Mouse (Mus musculus) neutrophil, adult 5-6 weeks (primary cell): ENCODE data around the gene S100a13. TPM values are rescaled to one million over a fixed set of nuclear protein-coding genes. Genes with fewer than 3 reads are reported as not detected.
A peak's percentile ranks its signal among the peaks of the same experiment; 100 is the strongest.

Experiments used
- ATAC-seq: fragments of 151-379, 151-347 bp; 2 replicates; pipeline ENCODE4 v1.8.0; 2017; ENCODE audit warnings: mild to moderate bottlenecking, moderate TSS enrichment; ENCODE audit not compliant: insufficient number of reproducible peaks, poor library complexity, low FRiP score, severe bottlenecking; ENCODE audit errors: extremely low read depth
- total RNA-seq: library from RNA; stranded (forward); fragments of 200-1000 nt; gene quantifications from 2 replicates; pipeline ENCODE4 v1.2.3, GENCODE M21; 2017

S100a13 gene
- total RNA-seq, 1 experiment from 2014 or later = 35.1 TPM

GRCm38 (mm10) chr3:90503444-90503843 is 10.8 kb upstream of the S100a13 start:
- ATAC-seq = no peak

- ATAC-seq = no peak
Observed at GRCm38 (mm10) chr3:90505216-90505615, 9.0 kb upstream of the S100a13 start.

DNA sequence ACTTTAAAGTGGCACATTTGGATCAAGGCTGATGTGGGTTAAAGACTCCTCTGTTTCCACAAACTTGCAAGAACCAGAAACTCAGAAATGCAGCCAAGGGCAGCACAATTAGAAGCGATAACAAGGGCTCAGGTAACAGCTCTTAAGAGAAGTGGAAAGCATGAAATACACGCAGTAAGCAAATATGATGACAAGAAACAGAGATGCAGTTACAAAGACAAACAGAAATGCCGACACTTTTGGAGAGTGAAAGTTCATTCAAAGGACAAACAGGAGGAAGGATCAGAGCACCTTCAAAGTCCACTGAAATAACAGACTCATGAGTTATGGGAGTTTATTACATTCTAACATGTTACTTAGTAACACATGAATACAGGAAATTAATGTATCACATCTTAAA is 7.9 kb upstream of the S100a13 start:
- no peak for ATAC-seq

GRCm38 (mm10) chr3:90508287-90508949 is 5.8 kb upstream of the S100a13 start:
- no peak for ATAC-seq

GRCm38 (mm10) chr3:90508950-90509746 is 5.1 kb upstream of the S100a13 start, which contains the start of gene Chtop:
Chtop (minus strand) TSS chr3:90509498.
- ATAC-seq = peak; percentile 96

DNA sequence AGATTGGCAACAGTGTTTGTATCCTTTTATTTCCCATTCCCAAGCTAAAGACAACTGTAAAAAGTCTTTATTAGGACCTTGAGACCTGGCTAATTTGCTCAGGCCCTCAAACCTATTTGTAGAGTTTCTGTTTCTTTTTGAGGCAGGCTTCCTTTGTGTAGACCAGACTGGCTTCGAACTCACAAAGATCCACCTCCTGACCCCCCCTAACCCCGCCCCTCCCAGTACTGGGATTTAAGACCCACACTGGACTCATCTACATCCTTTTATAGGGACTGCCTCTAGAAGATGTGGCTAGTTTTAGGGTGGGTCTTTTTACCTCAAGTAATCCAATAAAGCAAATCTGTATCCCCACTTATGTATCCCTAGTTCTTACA is 4.5 kb upstream of the S100a13 start:
- ATAC-seq = no peak

- ATAC-seq = no peak
Observed at GRCm38 (mm10) chr3:90512276-90512675, 2.0 kb upstream of the S100a13 start.

GRCm38 (mm10) chr3:90512948-90513642 is 1.1 kb upstream of the S100a13 start:
- ATAC-seq = no peak

- peak; percentile 62 for ATAC-seq
Observed at GRCm38 (mm10) chr3:90514691-90515090, 456 bp downstream of the S100a13 start.

GRCm38 (mm10) chr3:90515242-90515641 is 1.0 kb downstream of the S100a13 start:
- ATAC-seq = no peak

GRCm38 (mm10) chr3:90515789-90516188 is 1.6 kb downstream of the S100a13 start:
- no peak for ATAC-seq

DNA sequence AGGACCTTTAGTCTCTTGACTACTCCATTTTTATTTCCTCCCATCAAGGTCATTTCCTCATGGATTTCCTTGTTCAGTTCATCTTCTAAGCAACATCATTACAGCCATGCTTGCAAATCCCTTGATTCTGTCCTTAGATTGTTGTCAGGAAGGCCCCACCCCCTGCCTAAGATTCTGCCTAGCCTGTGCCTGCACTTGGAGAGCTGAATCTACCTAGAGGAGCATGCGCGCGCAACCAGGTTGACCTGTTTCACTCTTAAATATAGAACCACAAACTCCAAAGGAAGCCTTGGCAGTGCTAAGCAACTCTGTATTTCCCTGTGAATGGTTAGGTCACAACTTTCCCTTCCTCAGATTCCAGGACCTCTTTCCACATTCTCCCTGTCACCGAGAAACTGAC is 3.5 kb downstream of the S100a13 start:
- ATAC-seq = no peak

DNA sequence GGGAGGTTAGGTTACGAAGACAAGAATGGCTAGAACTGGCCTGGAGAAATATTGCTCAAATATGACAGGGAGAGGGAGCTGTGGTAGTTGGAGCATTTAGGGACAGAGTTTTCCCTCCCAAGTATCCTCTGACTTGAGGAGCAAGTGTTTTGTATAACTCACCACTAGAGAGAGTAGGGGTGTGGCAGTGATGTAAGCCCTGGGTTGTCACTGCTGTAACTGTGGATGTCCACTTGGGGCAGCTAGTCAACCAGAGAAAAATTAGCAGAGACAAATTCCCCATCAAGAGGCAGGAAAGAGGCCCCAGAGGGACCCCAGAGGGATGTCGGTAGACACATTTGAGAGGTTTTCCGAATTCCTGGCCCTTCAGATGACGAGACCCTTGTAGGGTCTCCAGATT is 11.2 kb downstream of the S100a13 start:
- peak; percentile 59 for ATAC-seq

DNA sequence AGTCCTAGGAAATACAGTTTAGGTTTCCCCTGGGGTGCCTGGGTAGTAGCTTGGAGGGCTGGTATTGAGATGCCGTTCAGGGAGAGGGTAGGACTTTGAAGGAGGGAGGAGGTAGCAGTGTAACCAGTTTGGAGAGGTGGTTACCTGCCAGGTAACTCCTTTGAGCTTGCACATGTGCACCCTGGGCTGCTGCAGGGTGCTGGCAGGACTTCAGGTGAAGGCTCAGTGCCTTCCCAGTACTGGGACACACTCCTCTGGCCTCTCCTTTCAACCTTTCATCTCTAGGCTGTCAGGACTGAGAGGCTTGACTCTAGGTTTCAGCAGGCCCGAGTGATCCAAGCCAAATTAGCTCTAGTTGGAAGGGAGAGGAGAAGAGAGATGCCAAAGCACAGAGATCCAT is 11.8 kb downstream of the S100a13 start:
- no peak for ATAC-seq

DNA sequence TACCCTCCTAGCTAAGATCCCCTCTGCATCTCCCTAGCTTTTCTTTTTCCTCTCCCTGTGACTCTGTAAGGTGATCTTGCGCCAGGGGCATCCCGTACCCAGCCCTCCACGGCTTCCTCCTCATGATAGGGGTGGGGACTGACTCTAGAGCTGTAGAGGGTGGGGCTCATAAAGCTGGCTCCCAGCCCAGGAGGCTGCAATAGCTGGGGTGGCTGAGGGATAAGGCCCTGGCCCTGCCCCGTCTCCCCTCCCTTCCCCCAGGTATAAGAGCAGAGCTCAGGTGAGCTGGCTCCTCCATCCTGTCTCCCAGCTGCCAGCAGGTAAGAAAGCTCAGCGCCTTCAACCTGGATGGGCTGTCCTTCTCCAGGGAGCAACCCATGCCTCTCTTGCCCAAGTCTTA is 12.3 kb downstream of the S100a13 start, which contains the start of gene S100a14:
Gene S100a14 (plus strand): TSS at position 277 of the 400 bp plus-strand sequence.
- ATAC-seq = no peak

- ATAC-seq = no peak
Observed at GRCm38 (mm10) chr3:90527291-90527873, 13.1 kb downstream of the S100a13 start.

DNA sequence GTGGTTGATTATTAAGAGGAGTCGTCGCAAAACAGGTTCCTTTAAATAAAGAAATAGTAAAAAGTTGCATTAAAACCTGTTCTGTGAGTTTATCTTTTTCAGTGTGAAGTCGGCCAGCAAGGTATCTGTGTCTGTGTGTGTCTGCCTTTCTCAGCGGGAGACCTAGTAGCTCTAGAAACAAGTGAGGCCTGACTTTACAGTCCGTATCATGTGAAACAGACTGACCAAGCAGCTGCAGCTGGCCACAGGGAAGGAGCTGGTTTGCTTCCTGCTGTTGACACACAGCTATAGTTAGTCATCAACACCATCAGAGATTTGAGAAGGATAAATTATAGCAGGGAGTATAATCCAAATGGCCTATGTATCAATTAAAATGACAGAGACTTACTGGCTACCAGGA is 17.5 kb downstream of the S100a13 start:
- ATAC-seq = no peak

GRCm38 (mm10) chr3:90535446-90535845 is 21.2 kb downstream of the S100a13 start:
- ATAC-seq = no peak

- ATAC-seq = no peak
Observed at GRCm38 (mm10) chr3:90537141-90537904, 23.1 kb downstream of the S100a13 start, which contains the start of gene S100a16. S100a16 (plus strand) TSS chr3:90537254.
